Mouse (Mus musculus) ES-E14 (cell line): ENCODE results near the gene Nfkb1.

ENCODE experiments used
- CHD2 ChIP-seq: IDR thresholded peaks from 2 replicates; pipeline ENCODE4 v1.6.1; 2014; ENCODE audit warnings: mild to moderate bottlenecking, low read depth, low read length, inconsistent platforms
- ZC3H11A ChIP-seq: IDR thresholded peaks from 2 replicates; pipeline ENCODE4 v1.6.1; 2012; ENCODE audit warnings: low read depth, mild to moderate bottlenecking, inconsistent platforms, low read length, borderline replicate concordance
- ZNF384 ChIP-seq: IDR thresholded peaks from 2 replicates; pipeline ENCODE4 v1.6.1; 2012; ENCODE audit warnings: low read depth, low read length, inconsistent platforms

- TF ChIP-seq ZC3H11A (no peak), CHD2 (no peak), ZNF384 (no peak)
These were observed 118.3 kb downstream of the Nfkb1 start for GRCm38 (mm10) chr3:135573051-135573450.
